Mouse (Mus musculus) CD8-positive naive resting alpha-beta T cell, adult 2 months (primary cell): ENCODE data around the gene Rhobtb3.
A peak's percentile ranks its signal among the peaks of the same experiment; 100 is the strongest.
"Not testable (repeated sequence)": the region's sequence is repeated elsewhere in the genome, so short reads cannot be mapped to it uniquely, and the experiment has no call there.

Experiments used
- DNase-seq, 2 experiments: peaks; one replicate each; pipeline ENCODE4 v3.0.0; 2022; ENCODE audit warnings: low read depth in 2 of 2, low spot score in 2 of 2

Rhobtb3 gene

GRCm38 (mm10) chr13:75852027-75852426 is 91.7 kb downstream of the Rhobtb3 start:
- DNase-seq, result no peak

- DNase-seq, result no peak
Observed at GRCm38 (mm10) chr13:75847027-75847426, 96.7 kb downstream of the Rhobtb3 start.

DNA sequence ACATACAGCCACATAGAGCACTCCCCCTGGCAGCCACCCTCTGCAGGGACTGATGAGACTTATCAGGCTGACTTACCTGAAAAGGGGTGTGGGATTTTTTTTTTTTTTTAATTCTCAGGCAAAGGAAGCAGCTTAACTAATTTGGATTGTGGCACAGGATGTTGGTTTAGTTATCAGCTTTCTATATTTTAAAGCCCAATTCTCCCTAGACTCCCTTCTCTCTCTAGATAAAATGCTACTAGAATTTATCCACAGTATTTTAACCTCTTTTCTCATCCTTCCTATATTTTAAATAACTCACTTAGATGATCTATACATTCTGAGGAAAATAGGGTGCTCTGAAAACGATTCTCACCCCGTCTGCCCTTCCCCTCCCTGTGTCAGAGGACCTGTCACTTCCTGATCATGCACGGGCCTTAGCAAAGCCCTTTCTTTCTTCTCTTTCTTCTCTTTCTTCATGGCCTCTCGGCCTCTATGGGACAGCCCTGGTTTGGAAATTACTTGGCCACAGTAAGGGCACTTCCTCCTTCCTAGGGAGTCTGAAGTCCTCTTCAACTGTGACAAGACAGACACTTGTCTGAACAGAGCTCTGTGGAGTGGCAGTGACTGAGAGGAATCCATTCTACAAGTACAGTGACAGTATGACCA is 98.1 kb downstream of the Rhobtb3 start:
- DNase-seq, result no peak

DNA sequence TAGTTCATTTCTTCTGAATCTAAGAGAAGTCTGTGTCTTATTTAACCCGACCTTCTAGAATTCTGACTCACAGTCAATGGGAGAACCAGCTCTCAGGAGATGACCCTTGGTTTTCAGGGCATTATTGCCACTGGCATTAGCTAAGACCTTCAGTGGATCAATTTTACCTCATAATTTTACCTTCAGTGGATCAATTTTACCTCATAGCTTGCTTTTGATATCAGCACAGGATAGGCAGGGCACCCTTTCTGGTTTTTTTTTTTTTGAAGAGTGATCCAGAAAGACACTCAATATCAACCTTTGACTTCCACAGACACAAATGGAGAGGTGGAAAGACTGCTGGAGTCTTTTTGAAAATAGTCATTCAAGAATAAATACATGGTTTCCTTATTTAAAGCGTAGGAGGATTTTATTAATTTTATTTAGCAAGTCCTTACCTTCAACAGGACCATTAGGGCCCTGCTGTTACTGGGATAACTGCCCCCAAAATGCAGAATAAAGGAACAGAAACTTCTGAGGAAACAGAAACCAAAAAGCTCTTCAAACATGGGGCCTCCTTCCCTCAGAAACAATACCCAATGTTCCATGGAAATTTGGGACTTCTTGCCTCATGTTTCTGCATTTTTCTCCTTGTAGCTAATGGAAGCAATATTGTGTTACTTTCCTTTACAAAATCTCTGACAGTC is 98.7 kb downstream of the Rhobtb3 start:
- DNase-seq, result no peak

GRCm38 (mm10) chr13:75843993-75844683 is 99.6 kb downstream of the Rhobtb3 start:
- DNase-seq, result no peak

- DNase-seq, result no peak
Observed at GRCm38 (mm10) chr13:75843331-75843730, 100.4 kb downstream of the Rhobtb3 start.

DNA sequence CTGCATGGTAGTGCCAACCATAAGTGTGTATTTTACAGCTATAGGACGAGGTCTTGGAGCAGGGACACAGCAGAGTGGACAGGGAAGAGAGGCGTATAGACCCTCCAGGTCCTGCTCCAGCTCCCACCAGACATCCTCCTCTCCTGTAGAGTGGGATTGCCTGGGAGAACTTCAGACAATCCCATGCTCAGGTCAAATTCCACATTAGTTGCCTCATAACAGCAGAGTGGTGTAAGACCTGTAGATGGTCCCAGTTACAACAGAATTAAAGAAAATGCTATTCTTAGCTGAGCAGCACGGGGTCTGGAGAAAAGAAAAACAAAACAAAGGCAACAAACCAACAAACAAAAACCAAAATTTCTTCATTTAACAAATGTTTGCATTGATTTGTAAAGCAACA is 101.8 kb downstream of the Rhobtb3 start:
- DNase-seq, result no peak

DNA sequence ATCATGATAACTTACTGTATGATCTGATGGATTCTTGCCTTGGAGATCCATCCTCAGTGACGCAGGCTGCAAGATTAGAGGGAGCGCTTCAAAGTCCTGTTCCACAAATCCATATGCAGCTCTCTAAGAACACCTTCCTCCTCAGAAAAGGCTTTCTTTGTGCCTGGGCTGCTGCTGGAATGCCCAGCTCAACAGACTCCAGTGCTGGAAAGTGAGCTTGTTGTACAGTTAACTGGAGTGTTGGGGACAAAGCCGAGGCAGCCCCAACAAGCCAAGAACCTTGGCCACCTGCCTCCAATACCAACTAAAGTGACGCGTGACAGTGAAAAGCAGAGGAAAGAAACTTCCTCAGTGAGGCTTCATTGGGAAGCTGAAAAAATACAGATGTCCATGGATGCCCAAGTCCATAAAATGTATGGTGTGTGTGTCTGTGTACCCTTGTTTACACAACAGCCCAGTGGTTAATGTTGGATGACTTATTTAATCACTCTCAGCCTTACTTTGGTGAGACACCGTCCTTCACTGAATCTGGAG is 102.9 kb downstream of the Rhobtb3 start:
- no peak for DNase-seq

DNA sequence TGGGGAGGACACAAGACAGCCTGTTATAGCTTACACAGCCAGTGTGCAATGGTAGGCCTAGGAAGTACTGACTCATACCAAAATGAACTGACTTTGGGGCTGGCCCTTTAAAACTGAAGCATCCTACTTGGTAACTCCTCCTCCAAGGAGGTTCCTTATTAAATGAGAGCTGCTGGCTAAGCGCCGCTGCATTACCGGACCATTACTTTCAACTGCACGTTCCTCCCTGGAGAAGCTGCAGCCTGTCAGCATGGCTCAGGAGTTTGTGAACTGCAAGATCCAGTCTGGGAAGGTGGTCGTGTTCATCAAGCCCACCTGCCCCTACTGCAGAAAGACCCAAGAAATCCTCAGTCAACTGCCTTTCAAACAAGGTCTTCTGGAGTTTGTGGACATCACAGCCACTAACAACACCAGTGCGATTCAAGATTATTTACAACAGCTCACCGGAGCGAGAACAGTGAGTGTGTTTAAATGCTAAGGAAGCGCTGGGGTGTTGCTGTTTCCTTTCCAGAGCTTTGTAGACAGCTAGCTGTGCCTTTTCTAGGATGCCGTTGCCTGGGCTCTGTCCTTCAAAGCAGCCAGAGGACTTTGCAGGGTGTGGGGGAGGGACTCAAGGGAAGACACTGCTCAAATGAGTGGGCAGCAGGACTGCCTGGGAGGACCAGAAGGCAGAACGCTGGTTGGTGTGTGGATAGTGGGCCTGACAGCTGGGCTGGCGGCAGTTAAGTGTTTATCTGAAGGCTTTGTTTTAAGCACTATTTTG is 103.8 kb downstream of the Rhobtb3 start, which contains the start of gene Glrx:
Gene Glrx (plus strand): TSS at position 150 of the 763 bp plus-strand sequence.
- DNase-seq, result peak in 1 of 2 experiments; percentile 31

GRCm38 (mm10) chr13:75838506-75838905 is 105.2 kb downstream of the Rhobtb3 start:
- DNase-seq, result no peak

- no peak for DNase-seq
Observed at GRCm38 (mm10) chr13:75835461-75835860, 108.3 kb downstream of the Rhobtb3 start.

DNA sequence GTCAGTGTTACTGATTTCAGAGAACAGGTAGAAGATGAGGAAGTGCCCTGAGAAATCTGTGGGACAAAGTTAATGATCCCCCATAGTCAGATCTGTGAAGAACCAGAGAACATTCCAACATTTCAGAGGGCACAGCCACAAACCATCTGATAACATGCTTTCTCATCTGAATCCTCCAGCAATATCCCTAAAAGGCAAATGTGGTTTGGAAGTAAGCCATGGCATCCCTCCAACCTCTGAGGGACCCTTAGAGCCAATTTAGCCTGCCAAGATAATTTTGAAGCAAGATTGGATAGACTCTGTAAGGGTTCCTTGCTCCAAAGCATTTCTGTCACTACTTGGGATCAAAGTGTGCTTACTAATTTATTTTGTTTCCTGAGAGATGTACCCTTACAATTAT is 110.2 kb downstream of the Rhobtb3 start:
- DNase-seq, result no peak

GRCm38 (mm10) chr13:75832697-75833096 is 111.0 kb downstream of the Rhobtb3 start:
- no peak for DNase-seq

DNA sequence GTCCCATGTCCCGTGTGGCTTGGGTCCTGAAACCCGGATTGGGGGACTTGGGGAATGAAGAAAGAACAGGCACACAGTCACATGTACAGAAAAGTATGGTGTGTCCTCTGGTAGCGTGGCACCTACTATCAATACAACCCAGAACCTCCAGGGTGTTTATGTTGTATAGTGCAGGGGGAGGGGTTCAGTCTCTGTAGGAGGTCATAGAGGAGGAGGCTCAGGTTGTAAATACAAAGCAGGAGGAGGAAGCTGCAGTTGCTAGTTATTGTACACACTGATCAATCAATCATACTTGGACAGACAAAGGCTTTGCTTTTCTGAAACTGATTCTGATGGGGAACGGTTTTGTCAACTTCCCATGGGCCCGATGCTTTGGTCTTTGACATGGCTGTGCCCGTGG is 112.0 kb downstream of the Rhobtb3 start:
- no peak for DNase-seq

- DNase-seq, result no peak
Observed at GRCm38 (mm10) chr13:75830708-75831107, 113.0 kb downstream of the Rhobtb3 start.

DNA sequence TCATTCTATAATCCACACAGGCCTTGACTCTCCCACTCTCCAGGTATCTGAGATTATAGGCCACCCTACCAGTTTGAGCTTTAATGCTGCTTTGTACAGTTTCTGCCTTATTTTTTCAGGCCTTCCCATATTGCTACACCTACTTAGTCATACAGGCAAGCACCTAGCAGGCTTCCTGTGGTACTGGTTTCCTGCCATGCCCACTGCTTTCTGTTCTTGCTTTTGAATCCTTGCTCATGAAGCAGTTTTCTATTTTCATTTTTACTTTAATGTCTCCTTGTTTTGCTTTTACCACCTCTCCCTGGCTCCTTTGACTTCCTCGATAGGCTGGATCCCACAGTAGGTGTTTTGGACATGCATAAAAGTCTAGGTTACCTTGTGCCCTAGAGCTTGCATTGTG is 118.3 kb downstream of the Rhobtb3 start:
- DNase-seq, result no peak

DNA sequence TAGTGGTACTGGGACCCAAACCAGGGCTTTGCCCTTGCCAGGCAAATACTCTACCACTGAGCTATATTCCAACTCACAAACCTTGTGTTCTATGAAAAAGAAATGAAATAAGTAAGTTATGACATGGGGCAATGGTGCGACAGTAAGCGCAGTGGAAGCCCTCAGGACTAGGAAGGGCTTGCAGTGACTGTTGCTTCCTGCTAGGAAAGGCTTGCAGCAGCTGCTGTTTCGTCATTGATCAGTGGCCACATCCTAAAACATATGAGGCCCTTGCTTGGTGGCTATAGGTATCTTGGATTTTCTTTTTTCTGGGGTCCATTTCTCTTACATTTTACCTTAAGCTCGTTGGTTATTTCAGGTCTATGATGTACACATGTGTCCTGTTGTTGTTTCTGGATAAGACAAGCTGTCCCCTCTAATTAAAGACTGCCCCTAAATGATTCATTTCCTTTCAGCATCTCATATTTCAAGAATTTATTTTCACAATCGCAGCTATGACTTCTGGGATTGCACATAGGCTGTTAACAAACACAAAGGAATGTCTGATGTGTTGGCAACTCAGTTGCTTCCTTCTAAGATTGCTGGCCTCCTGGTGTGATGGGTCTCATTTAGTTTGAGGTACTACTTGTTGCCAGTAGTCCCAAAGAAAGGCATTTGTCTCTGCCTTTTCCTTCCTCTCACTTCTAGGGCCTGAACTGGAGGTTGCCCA is 119.0 kb downstream of the Rhobtb3 start:
- DNase-seq, result no peak

GRCm38 (mm10) chr13:75823201-75823600 is 120.5 kb downstream of the Rhobtb3 start:
- no peak for DNase-seq

GRCm38 (mm10) chr13:75822366-75822765 is 121.4 kb downstream of the Rhobtb3 start:
- DNase-seq, result not testable (repeated sequence)

DNA sequence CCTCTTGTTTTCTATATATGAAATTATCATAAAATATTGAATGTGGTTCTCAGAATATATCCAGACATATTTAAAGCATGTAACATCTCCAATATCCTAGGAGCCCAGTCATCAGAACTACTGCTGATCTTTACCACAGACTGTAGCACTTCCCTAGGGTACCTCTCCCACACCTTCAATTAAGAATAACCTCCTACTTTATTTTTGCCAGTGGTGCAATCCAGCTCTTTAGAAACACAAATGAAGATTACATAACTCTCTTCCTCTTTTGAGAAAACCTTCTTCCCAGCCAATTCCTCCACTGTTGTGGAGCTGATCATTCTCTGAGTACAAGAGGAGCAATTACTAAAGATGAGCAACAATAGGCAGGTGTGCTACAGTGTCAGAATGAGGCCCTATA is 123.8 kb downstream of the Rhobtb3 start:
- no peak for DNase-seq
